Mouse (Mus musculus): Measurements from ENCODE around the gene Rec114. TPM values are rescaled to one million over a fixed set of nuclear protein-coding genes. Genes with fewer than 3 reads are reported as not detected.

The Rec114 gene
- total RNA-seq, 2 experiments from 2014 or later = 0.68 TPM; not detected in 1

DNA sequence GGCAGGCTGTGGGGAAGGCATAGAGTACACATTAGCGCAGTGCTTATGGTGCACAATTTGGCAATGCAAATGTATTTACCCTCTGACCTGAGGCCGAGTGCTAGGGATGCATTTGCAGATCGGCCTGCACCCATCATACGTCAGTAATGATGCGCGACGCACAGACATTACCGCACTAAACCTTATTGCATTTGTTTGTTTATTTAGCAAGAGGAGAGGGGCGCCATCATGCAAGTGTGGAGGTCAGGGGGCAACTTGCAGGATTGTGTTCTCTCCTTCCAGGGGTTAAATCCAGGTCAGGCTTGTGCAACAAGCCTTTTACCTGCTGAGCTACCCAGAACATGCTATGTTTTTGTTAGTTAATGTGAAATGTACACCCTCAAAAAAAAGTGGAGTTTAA is 76.5 kb downstream of the Rec114 start:
- no peak for DNase-seq (ENCODE audit: extremely low spot score in 1 of 2, low spot score in 1 of 2)

GRCm38 (mm10) chr9:58666191-58666590 is 77.6 kb downstream of the Rec114 start:
- DNase-seq (ENCODE audit: extremely low spot score in 1 of 2, low spot score in 1 of 2) = no peak

DNA sequence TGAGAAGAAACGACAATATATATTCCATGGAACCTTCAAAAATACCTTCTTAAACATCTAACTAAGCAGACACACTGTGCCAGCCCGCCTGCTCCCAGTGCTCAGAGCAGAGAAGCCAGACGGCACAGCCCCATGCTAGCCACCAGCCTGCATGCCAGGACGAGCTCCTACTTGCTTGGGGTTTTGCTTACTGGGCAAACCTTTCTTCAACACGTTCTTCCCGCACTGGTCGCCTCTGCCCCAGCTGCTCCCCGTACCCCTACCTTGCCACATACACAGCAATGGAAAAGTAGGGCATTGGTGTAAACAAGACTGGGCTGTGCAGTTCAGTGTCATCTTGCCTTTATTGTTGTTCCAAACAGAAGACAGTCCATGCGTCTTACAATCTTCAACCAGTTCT is 78.3 kb downstream of the Rec114 start:
- DNase-seq (ENCODE audit: extremely low spot score in 1 of 2, low spot score in 1 of 2) = no peak

GRCm38 (mm10) chr9:58662791-58663190 is 81.0 kb downstream of the Rec114 start:
- DNase-seq (ENCODE audit: extremely low spot score in 1 of 2, low spot score in 1 of 2) = no peak

DNA sequence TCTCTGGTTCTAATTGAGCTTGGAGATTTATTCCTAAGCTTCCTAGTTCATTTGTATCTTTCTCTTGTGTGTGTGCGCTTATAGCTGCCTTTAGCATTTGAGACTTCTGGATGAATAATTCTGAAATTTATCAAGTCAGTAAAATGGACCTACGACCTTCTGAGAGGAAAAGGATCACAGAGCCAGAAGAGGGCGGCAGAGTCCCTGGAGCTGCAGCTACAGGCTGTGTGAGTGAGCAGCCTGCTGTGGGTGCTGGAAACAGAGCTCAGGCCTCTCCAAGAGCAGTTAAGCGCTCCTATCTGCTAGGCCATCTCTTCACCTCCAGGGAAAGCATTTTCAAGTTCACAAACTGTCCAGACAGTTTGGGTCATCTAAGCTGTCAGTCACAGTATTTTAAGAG is 81.8 kb downstream of the Rec114 start:
- DNase-seq (ENCODE audit: extremely low spot score in 1 of 2, low spot score in 1 of 2) = no peak

DNA sequence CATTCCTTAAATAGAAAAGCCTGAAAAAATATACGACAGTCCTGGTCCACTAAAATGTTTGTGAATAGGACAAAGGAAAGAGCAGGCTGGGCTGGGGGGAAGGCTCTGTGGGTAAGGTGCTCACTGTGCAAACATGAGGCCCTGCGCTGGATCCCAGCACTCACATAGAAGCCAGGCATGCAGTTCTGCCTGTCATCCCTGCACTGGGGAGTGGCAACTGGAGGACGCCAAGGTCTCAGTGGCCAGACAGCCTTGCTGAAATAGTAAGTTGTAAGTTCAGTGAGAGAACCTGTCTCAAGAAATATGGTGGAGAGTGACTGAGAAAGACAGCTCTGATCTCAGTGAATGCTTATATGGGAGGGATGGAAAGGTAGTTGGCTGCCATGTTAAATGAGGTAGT is 83.1 kb downstream of the Rec114 start:
- DNase-seq (ENCODE audit: extremely low spot score in 1 of 2, low spot score in 1 of 2) = no peak

DNA sequence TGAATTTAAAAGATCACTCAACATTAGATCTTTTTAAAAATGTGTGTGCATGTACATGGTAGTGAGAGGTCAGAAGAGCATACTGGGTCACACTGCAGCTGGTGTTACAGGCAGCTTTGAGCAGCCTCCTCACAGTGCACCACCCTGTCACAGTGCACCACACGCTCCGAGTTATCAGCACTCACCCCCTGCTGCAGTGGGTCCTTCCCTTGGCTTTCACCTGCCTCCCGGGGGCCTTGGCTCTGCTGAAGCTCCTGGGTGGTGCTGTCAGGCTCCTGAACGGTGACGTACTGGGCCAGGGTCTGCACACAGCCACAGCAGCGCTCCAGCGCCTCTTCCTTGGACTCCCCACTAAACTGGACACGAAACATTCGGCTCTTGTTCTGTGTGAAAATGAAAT is 83.8 kb downstream of the Rec114 start:
- no peak for DNase-seq (ENCODE audit: extremely low spot score in 1 of 2, low spot score in 1 of 2)

GRCm38 (mm10) chr9:58659331-58659730 is 84.4 kb downstream of the Rec114 start:
- no peak for DNase-seq (ENCODE audit: extremely low spot score in 1 of 2, low spot score in 1 of 2)

DNA sequence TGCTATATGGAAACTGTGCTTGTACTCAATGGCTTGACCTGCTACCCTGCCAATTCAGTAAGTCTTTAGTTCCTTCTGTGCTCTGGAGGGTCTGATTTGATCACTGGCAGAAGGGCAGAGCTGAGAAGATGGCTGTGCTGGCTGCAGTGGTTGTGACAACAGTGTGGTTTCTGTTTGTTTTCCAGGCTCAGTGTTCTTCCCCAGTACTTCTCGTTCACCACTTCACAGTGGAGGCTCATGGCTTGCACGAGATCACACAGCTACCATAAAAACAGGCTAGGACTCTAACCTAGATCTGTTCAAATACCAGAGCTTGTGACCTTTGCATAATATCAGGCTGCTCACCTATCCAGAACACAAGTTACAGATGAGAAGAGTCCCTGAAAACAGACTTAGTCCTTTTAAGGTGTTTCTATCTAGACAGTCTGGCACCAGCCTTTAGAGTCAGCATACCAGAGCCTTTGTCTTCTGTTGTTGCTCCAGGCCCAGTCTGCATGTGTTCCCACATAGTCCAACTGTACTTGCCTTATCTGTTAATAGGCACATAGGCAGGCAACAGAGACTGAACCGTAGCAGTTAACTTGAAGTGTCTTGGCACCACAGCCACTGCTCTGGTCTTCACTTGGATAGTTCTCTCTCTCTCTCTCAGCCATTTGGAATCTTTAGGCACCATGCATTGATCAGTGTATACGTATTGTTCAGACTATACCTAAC is 85.0 kb downstream of the Rec114 start:
- DNase-seq (ENCODE audit: extremely low spot score in 1 of 2, low spot score in 1 of 2) = no peak

DNA sequence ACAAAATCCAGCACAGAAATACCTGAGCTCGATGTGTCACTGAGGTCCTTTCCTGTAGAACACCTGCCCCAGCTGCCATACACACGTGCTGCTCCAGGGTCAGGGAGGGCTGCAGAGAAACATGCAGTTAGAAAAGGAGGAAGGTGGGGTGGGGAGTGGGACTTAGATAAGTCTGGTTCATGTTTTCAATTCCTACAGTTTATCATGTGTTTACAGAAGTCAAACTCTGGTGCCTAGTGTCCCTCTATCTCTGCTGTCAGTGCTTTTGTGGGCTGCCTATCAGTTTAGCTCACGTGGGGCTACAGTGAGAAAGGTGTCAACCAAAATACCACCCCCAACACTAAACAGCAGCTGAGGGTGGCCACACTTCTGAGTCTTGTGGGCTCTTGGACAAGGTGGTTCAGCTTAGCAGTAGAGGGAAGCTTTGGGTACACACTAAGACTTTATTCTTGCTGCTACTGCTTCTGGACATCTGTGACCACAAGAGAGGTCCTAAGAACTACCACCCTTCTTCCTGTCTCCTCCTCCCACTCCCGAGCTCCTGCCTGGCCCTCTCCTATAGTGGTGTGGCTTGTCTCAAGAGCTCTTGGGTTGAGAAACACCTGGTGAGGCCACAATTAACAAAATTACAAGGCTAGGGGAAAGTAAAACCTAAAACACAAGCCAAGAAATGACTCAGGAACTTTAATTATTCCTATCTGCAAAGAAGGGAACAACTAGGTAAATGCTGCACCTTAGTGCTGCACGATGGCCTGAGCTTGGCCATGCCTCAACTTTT is 85.8 kb downstream of the Rec114 start:
- DNase-seq (ENCODE audit: extremely low spot score in 1 of 2, low spot score in 1 of 2) = no peak

DNA sequence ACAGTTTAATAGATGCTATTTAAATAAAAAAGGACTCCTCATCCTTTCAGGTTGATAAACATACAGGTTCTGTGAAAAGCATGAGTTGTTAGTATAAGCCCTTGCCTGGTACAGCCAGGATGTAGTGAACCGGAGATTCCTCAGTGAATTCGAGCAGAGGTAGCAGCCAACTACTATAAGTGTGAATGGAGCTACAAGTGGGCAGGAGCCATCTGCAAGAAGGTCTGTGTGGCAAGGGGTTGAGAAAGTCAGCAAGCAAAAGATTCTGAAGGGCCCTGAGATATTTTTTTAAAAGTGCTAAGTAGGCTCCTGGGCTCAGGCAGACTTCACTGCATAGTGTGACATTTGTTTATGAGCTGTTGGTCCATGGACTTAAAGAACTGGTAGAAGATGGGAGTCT is 86.9 kb downstream of the Rec114 start:
- no peak for DNase-seq (ENCODE audit: extremely low spot score in 1 of 2, low spot score in 1 of 2)

DNA sequence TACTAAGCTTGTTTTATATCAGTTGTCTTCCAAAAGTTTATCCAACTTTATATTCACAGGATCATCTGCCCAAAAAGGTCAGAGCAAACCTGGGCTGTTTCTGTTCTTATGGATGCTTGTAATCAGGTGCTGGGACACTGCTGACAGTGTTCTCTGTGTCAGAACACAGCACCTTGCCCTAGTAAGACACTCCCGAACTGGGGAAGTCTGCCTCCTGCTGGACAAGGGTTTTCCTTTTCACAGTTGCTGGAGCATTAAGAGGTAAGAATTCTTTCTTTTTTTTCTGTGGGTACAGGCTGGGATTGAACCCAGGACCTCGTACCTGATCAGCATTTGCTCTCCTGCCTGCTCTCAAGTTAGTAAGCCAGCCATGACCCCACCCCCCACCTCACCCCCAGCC is 87.4 kb downstream of the Rec114 start:
- peak in 1 of 2 experiments; percentile 21 for DNase-seq (ENCODE audit: extremely low spot score in 1 of 2, low spot score in 1 of 2)

DNA sequence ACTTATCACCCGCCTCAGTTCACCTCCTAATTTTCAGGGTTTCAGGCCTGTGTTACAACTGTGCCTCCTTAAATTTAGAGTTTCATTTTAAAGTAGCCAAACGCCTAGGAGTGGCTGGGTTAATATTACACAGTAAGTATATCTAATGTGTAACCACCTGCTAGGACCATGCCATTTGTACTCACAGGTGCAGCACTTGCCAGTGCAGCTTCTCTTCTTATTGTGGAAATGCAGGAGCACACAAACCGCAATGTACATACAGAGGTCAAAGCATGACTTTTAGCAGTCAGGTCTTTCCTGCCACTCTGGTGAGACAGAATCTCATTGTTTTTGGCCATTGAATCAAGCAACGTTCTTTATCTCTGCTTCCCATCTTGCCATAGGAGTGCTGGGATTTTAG is 89.3 kb downstream of the Rec114 start:
- DNase-seq (ENCODE audit: extremely low spot score in 1 of 2, low spot score in 1 of 2) = no peak

- no peak for DNase-seq (ENCODE audit: extremely low spot score in 1 of 2, low spot score in 1 of 2)
These were observed 91.8 kb downstream of the Rec114 start for GRCm38 (mm10) chr9:58651993-58652392.

DNA sequence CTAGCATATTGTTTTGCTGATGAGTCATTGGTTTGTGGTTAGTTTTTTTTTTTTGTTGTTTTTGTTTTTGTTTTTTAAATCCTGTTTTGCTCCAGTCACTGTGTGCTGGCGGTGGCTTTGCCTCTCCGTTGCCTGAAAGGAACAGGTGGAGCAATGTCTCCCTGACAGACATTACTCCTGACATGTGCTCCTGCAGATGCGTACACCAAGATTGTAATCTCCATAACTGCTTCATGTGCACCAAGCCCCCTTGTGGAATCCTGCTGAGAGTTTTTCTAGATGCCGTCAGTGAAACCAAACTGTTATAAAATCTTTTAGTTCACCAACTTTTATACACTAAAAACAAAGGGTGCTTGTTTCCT is 94.5 kb downstream of the Rec114 start:
- DNase-seq (ENCODE audit: extremely low spot score in 1 of 2, low spot score in 1 of 2) = no peak

GRCm38 (mm10) chr9:58648406-58649264 is 95.1 kb downstream of the Rec114 start:
- no peak for DNase-seq (ENCODE audit: extremely low spot score in 1 of 2, low spot score in 1 of 2)

DNA sequence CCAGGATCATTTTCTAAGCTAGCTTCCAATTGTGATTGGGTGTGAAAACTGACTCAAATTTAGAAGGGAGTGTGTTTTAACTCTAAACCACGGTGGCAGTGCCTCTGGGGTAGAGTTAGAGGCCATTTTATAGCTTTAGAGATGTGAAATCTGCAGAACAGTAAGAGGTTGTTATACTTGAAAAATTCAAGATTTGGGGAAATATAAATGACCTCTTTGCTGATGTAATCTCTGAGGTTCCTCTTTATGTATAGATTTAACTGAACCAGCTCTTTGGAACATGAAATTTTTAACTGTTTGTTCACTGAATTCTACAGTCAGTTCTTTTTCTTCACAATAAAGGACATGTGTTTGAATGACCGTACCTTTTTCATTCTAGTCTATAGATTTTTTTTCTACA is 113.3 kb downstream of the Rec114 start:
- no peak for DNase-seq (ENCODE audit: extremely low spot score in 1 of 2, low spot score in 1 of 2)

GRCm38 (mm10) chr9:58627197-58627596 is 116.6 kb downstream of the Rec114 start:
- no peak for DNase-seq (ENCODE audit: extremely low spot score in 1 of 2, low spot score in 1 of 2)

DNA sequence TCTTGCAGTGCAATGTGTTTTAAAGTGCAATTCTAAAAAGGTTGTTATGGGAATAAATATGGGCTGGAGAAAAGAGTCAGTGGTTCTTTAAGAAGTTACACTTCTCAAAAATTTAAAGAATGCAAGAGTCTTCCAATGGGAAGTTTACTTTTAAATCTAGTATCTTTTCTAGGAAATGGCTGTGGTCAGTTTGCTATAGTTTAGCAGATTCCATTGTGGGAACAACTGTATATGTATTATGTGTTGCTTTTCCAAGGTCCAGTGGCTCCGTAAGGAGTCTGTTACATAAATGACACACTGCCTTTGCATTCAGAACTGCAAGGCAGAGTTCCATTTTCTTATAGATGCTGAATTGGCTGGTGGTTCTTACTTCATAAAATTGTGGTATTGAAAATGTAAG is 120.8 kb downstream of the Rec114 start:
- DNase-seq (ENCODE audit: extremely low spot score in 1 of 2, low spot score in 1 of 2) = no peak

GRCm38 (mm10) chr9:58615064-58615938 is 128.5 kb downstream of the Rec114 start:
- no peak for DNase-seq (ENCODE audit: extremely low spot score in 1 of 2, low spot score in 1 of 2)

Measured in layer of hippocampus, postnatal 25 days (tissue).